Mouse (Mus musculus) megakaryocyte-erythroid progenitor cell, adult 5-6 weeks (primary cell): ENCODE measurements around the gene Mvb12b. TPM values are rescaled to one million over a fixed set of nuclear protein-coding genes. Genes with fewer than 3 reads are reported as not detected.
"Not testable (repeated sequence)": the region's sequence is repeated elsewhere in the genome, so short reads cannot be mapped to it uniquely, and the experiment has no call there.

ENCODE experiments used
- ATAC-seq: replicated peaks from 2 replicates; pipeline ENCODE4 v1.8.0; 2016; ENCODE audit warnings: mild to moderate bottlenecking, inconsistent platforms; ENCODE audit not compliant: severe bottlenecking, poor library complexity, low FRiP score, low TSS enrichment
- total RNA-seq, 2 experiments: library from RNA; stranded (forward) in 1 of 2; stranded (reverse) in 1 of 2; fragments of 200-1000, 215-1000 nt in 1 of 2; fragments of >200 nt in 1 of 2; fragmentation: Nextera tagmentation in 1 of 2; gene quantifications; 2 replicates each; pipeline ENCODE4 v1.2.3; 2014 to 2017

Gene Mvb12b
- total RNA-seq (2014; fragmentation: Nextera tagmentation) (43.6 and 57.1 TPM in 2 replicates), total RNA-seq (2017) (11.3 and 15.2 TPM in 2 replicates)

GRCm38 (mm10) chr2:33887328-33888099, at the start of gene Mvb12b:
TSS of gene Mvb12b (minus strand) at chr2:33887946.
- peak; percentile 49 for ATAC-seq

GRCm38 (mm10) chr2:33935756-33936155, 48.0 kb upstream of the Mvb12b start:
- ATAC-seq = no peak

GRCm38 (mm10) chr2:33933606-33934510, 46.1 kb upstream of the Mvb12b start:
- ATAC-seq = peak; percentile 77

- no peak for ATAC-seq
These were observed 43.4 kb upstream of the Mvb12b start for GRCm38 (mm10) chr2:33931161-33931560.

- ATAC-seq = no peak
These were observed 37.5 kb upstream of the Mvb12b start for GRCm38 (mm10) chr2:33925288-33925687.

GRCm38 (mm10) chr2:33923482-33923881, 35.7 kb upstream of the Mvb12b start:
- ATAC-seq = no peak

- ATAC-seq = no peak
These were observed 34.7 kb upstream of the Mvb12b start for GRCm38 (mm10) chr2:33922466-33922865.

GRCm38 (mm10) chr2:33919934-33920615, 32.3 kb upstream of the Mvb12b start:
- no peak for ATAC-seq

- no peak for ATAC-seq
These were observed 31.1 kb upstream of the Mvb12b start for GRCm38 (mm10) chr2:33918824-33919223.

GRCm38 (mm10) chr2:33918318-33918717, 30.6 kb upstream of the Mvb12b start:
- ATAC-seq = peak; percentile 34; the same call in 1 of the 2 replicates

- ATAC-seq = no peak
These were observed 28.9 kb upstream of the Mvb12b start for GRCm38 (mm10) chr2:33916603-33917002.

- no peak for ATAC-seq
These were observed 27.3 kb upstream of the Mvb12b start for GRCm38 (mm10) chr2:33914998-33915397.

GRCm38 (mm10) chr2:33914334-33914733, 26.6 kb upstream of the Mvb12b start:
- no peak for ATAC-seq

- ATAC-seq = not testable (repeated sequence)
These were observed 25.9 kb upstream of the Mvb12b start for GRCm38 (mm10) chr2:33913598-33913997.

GRCm38 (mm10) chr2:33912741-33913140, 25.0 kb upstream of the Mvb12b start:
- no peak for ATAC-seq

GRCm38 (mm10) chr2:33908374-33908773, 20.6 kb upstream of the Mvb12b start:
- ATAC-seq = 0 out of 2 replicates have a peak, but pooled peaks have one; percentile 41

- ATAC-seq = no peak
These were observed 19.4 kb upstream of the Mvb12b start for GRCm38 (mm10) chr2:33907174-33907573.

- no peak for ATAC-seq
These were observed 8.1 kb upstream of the Mvb12b start for GRCm38 (mm10) chr2:33895829-33896228.

GRCm38 (mm10) chr2:33893151-33893550, 5.4 kb upstream of the Mvb12b start:
- no peak for ATAC-seq

GRCm38 (mm10) chr2:33892354-33892753, 4.6 kb upstream of the Mvb12b start:
- ATAC-seq = no peak
